In the genomic region with DNA sequence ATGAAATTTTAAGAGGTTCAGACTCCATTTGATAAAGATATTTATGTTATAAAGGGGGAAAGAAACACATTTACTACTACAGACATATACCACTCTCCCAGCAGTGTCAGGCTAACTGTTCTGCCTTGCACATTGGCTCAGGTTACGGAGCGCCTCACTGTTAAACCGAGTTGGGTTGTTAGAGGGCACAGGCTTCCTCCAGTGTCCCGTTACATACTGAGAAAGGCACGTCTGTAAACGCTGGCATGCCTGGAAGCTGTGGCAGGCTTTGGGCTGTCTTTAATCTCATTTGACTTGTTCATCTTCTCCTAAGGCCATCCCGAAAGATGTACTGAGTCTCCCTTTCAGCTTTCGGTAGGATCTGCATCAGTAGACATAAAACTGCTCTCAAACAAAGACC, we compare ENCODE assay signal across 13 mouse cellular contexts.
DNase-seq lines count a peak whose midpoint lies in the region; ATAC-seq and TF ChIP-seq lines count a peak whose summit lies in the region.
"Had no signal": no experiment of that assay in that cellular context is flagged by ENCODE, and none has a peak within 500 bp of the region (broad histone marks: within the 10 kb centered on the region; RNA-seq: fewer than 3 reads in every experiment).

No protein-coding gene starts in this region.

- WGBS in kidney, embryonic 15.5 days = 16% methylated on average over 8 of the region's 8 CpGs
- WGBS in embryonic facial prominence, embryonic 11.5 days = 13% methylated on average over 8 of the region's 8 CpGs
- WGBS in limb, embryonic 14.5 days = 6% methylated on average over 8 of the region's 8 CpGs

- TF ChIP-seq POLR2A in limb, embryonic 14.5 days (IDR thresholded peaks at IDR 0.05; ENCODE audit: borderline replicate concordance, extremely low read depth, insufficient read depth, insufficient read length) = no peak

- H3K4me2 ChIP-seq in kidney, embryonic 15.5 days = no peak overlapping the region
- H3K4me2 ChIP-seq in embryonic facial prominence, embryonic 11.5 days (ENCODE audit: low read depth, low read length) = no peak overlapping the region
- peak overlapping the region; percentile 27; the same call in 1 of the 2 replicates for H3K4me2 ChIP-seq in limb, embryonic 14.5 days (replicated peaks; ENCODE audit: low read depth, low read length, severe bottlenecking)
- H3K4me2 ChIP-seq: forebrain, embryonic 15.5 days; liver, embryonic 12.5 days had no signal

- no peaks in the 10 kb centered on the region for H3K36me3 ChIP-seq in kidney, embryonic 15.5 days
- H3K36me3 ChIP-seq in embryonic facial prominence, embryonic 11.5 days (replicated peaks; ENCODE audit: control insufficient read depth, insufficient read depth, low read depth, low read length) = no peaks in the 10 kb centered on the region
- no peaks in the 10 kb centered on the region for H3K36me3 ChIP-seq in limb, embryonic 14.5 days (ENCODE audit: control insufficient read depth, insufficient read depth, low read length)
- H3K36me3 ChIP-seq: forebrain, embryonic 15.5 days; liver, embryonic 12.5 days had no signal

- ATAC-seq in kidney, embryonic 15.5 days (replicated peaks; ENCODE audit: low FRiP score) = peak; percentile 71; the same call in 1 of the 2 replicates
- peak; percentile 87 for ATAC-seq in embryonic facial prominence, embryonic 11.5 days (replicated peaks; ENCODE audit: insufficient number of reproducible peaks, low FRiP score, low TSS enrichment, low read depth)
- ATAC-seq in limb, embryonic 14.5 days (ENCODE audit: low FRiP score, low read depth) = peak; percentile 79; the same call in 1 of the 2 replicates
- no peak for ATAC-seq in megakaryocyte-erythroid progenitor cell, adult 5-6 weeks (replicated peaks; ENCODE audit: low FRiP score, low TSS enrichment, poor library complexity, severe bottlenecking)
- ATAC-seq: forebrain, embryonic 15.5 days; liver, embryonic 12.5 days had no signal

- H3K9me3 ChIP-seq in kidney, embryonic 15.5 days (replicated peaks) = no peaks in the 10 kb centered on the region
- H3K9me3 ChIP-seq in embryonic facial prominence, embryonic 11.5 days (replicated peaks; ENCODE audit: control insufficient read depth, low read length) = no peaks in the 10 kb centered on the region
- no peaks in the 10 kb centered on the region for H3K9me3 ChIP-seq in limb, embryonic 14.5 days (ENCODE audit: control insufficient read depth, low read length)
- H3K9me3 ChIP-seq: forebrain, embryonic 15.5 days; liver, embryonic 12.5 days had no signal

- H3K27ac ChIP-seq in kidney, embryonic 15.5 days = no peak overlapping the region
- H3K27ac ChIP-seq in embryonic facial prominence, embryonic 11.5 days (replicated peaks; ENCODE audit: low read depth, low read length) = peak overlapping the region; percentile 31
- no peak overlapping the region for H3K27ac ChIP-seq in limb, embryonic 14.5 days (replicated peaks; ENCODE audit: low read depth, low read length)
- H3K27ac ChIP-seq: forebrain, embryonic 15.5 days; liver, embryonic 12.5 days had no signal

- no peak for DNase-seq in kidney, adult 18-20 months
- peak; percentile 77 for DNase-seq in embryonic facial prominence, embryonic 11.5 days (ENCODE audit: low spot score)
- peak; percentile 49 for DNase-seq in limb, embryonic 14.5 days (ENCODE audit: low spot score)
- peak; percentile 56 for DNase-seq in skeletal muscle tissue, adult 2 months (ENCODE audit: low read depth, low spot score)
- DNase-seq in ovary, postnatal 14 days (ENCODE audit: low spot score) = no peak
- DNase-seq: adrenal gland, adult 2 months; kidney, adult 9 months; layer of hippocampus, postnatal 36 days; lung, postnatal 14 days had no signal

- peaks cover 12% of the 10 kb centered on the region; the same call in 1 of the 2 replicates for H3K4me1 ChIP-seq in kidney, embryonic 15.5 days
- H3K4me1 ChIP-seq in embryonic facial prominence, embryonic 11.5 days (ENCODE audit: control insufficient read depth, insufficient read depth, low read length) = 0 out of 2 replicates have a peak, but pooled peaks cover 2% of the 10 kb centered on the region
- H3K4me1 ChIP-seq in limb, embryonic 14.5 days (ENCODE audit: control insufficient read depth, insufficient read depth, low read length) = peaks cover 10% of the 10 kb centered on the region
- H3K4me1 ChIP-seq: liver, embryonic 12.5 days had no signal

- H3K27me3 ChIP-seq in kidney, embryonic 15.5 days = no peaks in the 10 kb centered on the region
- no peaks in the 10 kb centered on the region for H3K27me3 ChIP-seq in embryonic facial prominence, embryonic 11.5 days (ENCODE audit: control insufficient read depth, insufficient read depth, low read length)
- no peaks in the 10 kb centered on the region for H3K27me3 ChIP-seq in limb, embryonic 14.5 days (ENCODE audit: control insufficient read depth, insufficient read depth, low read length)
- H3K27me3 ChIP-seq: forebrain, embryonic 15.5 days; liver, embryonic 12.5 days had no signal

- H3K4me3 ChIP-seq in kidney, embryonic 15.5 days (replicated peaks) = no peak overlapping the region
- no peak overlapping the region for H3K4me3 ChIP-seq in embryonic facial prominence, embryonic 11.5 days (ENCODE audit: low read depth, low read length)
- no peak overlapping the region for H3K4me3 ChIP-seq in limb, embryonic 14.5 days (replicated peaks; ENCODE audit: low read length)
- H3K4me3 ChIP-seq: forebrain, embryonic 15.5 days; liver, embryonic 12.5 days had no signal

- no peak overlapping the region for H3K9ac ChIP-seq in kidney, embryonic 15.5 days
- H3K9ac ChIP-seq in embryonic facial prominence, embryonic 11.5 days (replicated peaks; ENCODE audit: low read length) = peak overlapping the region; percentile 29; the same call in 1 of the 2 replicates
- 0 out of 2 replicates have a peak overlapping the region, but pooled peaks have one; percentile 18 for H3K9ac ChIP-seq in limb, embryonic 14.5 days (ENCODE audit: low read depth, low read length, severe bottlenecking)
- H3K9ac ChIP-seq: forebrain, embryonic 15.5 days; liver, embryonic 12.5 days had no signal

Comparison
In these comparisons a context has a peak if more than half of its experiments do, and no peak if none do; other contexts are left out.
1. DNase-seq: peak in embryonic facial prominence, embryonic 11.5 days (single experiment), limb, embryonic 14.5 days (single experiment) and skeletal muscle tissue, adult 2 months (single experiment); none in kidney, adult 18-20 months (single experiment) and ovary, postnatal 14 days (single experiment).